Mouse (Mus musculus) hindbrain, embryonic 14.5 days (tissue): ENCODE results near the gene Ccdc85c. TPM values are rescaled to one million over a fixed set of nuclear protein-coding genes. Genes with fewer than 3 reads are reported as not detected.
A peak's percentile ranks its signal among the peaks of the same experiment; 100 is the strongest.

ENCODE experiments used
- ATAC-seq: fragments of 200-750 bp; cut with Nextera tagmentation; 2 replicates; pipeline ENCODE4 v1.8.0; 2017; ENCODE audit warnings: moderate number of reproducible peaks, mild to moderate bottlenecking, moderate TSS enrichment, moderate library complexity; ENCODE audit not compliant: low FRiP score
- DNase-seq: peaks from one replicate; pipeline ENCODE4 v3.0.0-alpha.2; 2015; ENCODE audit warnings: low spot score
- H3K27ac ChIP-seq: fragments of 300-500 bp; sonication (generic); 2 replicates; pipeline ENCODE4 v1.5.1; 2014; ENCODE audit warnings: mild to moderate bottlenecking, moderate library complexity
- H3K27me3 ChIP-seq: fragments of 300-500 bp; sonication (generic); 2 replicates; pipeline ENCODE4 v1.6.1; 2014; ENCODE audit warnings: mild to moderate bottlenecking, low read length, mixed read lengths; ENCODE audit not compliant: control insufficient read depth, insufficient read depth
- H3K36me3 ChIP-seq: fragments of 300-500 bp; sonication (generic); replicated peaks from 2 replicates; pipeline ENCODE4 v1.6.1; 2014; ENCODE audit not compliant: control insufficient read depth, insufficient read depth
- H3K4me1 ChIP-seq: fragments of 300-500 bp; sonication (generic); replicated peaks from 2 replicates; pipeline ENCODE4 v1.6.1; 2014; ENCODE audit warnings: antibody characterized with exemption, low read length, mixed read lengths; ENCODE audit not compliant: control insufficient read depth, insufficient read depth
- H3K4me2 ChIP-seq: fragments of 300-500 bp; sonication (generic); replicated peaks from 2 replicates; pipeline ENCODE4 v1.6.1; 2014; ENCODE audit warnings: mild to moderate bottlenecking, moderate library complexity
- H3K4me3 ChIP-seq: fragments of 300-500 bp; sonication (generic); replicated peaks from 2 replicates; pipeline ENCODE4 v1.5.1; 2014; ENCODE audit warnings: mild to moderate bottlenecking, low read length
- H3K9ac ChIP-seq: fragments of 300-500 bp; sonication (generic); 2 replicates; pipeline ENCODE4 v1.6.1; 2014
- H3K9me3 ChIP-seq: fragments of 300-500 bp; sonication (generic); 2 replicates; pipeline ENCODE4 v1.6.1; 2016; ENCODE audit warnings: low read length; ENCODE audit not compliant: control insufficient read depth
- WGBS: fragments of 180-500 bp; shearing (Covaris S2); extraction: QIAGEN DNeasy Blood & Tissue Kit; methylation state at CpG from one replicate; pipeline ENCODE4 v1.1.7; 2014; 5-methylcytosine and 5-hydroxymethylcytosine counted together
- polyA plus RNA-seq: library from polyadenylated mRNA; unstranded; fragments of >200 nt; fragmentation: Nextera tagmentation; extraction: Ambion mirVana; gene quantifications from 2 replicates; pipeline ENCODE4 v1.2.1, GENCODE M21; 2014

Ccdc85c gene
- polyA plus RNA-seq, 1 experiment from 2014 or later: 16.5 TPM

DNA sequence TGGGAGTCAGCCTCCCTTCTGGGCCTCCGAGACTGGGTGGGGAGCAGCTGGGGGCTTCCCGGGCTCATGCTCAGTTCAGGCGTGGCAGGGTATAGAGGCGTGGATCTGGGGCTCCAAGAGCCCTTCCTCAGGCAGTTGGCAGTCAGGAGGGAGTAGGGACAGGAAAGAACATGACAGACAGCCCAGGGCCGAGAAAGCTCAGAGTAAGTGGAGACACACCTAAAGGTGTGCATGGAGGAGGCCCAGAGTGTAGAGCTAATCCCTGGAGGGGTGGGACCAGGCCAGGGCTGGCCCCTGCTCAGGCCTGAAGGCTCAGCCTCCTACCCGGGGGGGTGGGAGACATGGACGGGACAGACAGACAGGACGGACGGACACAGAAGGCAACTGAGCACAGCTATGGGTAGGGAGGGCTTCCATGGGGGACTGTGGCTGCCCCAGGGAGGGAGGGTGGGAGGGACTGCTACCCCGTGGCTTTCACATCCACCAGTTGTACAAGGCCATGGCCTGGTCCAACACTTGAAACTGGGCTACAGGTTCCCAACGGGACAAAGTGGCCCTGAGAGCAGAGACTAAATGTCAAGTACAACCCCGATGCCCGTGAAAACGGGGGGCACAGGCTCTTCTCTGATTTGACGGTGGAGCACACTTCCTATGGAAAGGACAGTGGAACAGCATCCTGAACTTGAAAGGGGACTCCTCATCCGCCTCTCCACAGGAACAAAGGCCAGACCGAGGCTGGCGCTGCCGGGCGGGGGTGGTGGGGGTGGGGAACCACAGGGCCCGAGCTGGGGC lies 55.2 kb downstream of the Ccdc85c start:
- DNase-seq: no peak
- H3K27me3 ChIP-seq: no peaks in the 10 kb centered on the region
- H3K4me1 ChIP-seq: peaks cover 64% of the 10 kb centered on the region
- ATAC-seq: no peak
- no peaks in the 10 kb centered on the region for H3K36me3 ChIP-seq
- no peaks in the 10 kb centered on the region for H3K9me3 ChIP-seq
- H3K27ac ChIP-seq: peak overlapping the region; percentile 86
- peak overlapping the region; percentile 17; the same call in 1 of the 2 replicates for H3K4me2 ChIP-seq
- 53% methylated on average over 21 of the region's 21 CpGs for WGBS
- H3K4me3 ChIP-seq: no peak overlapping the region
- peak overlapping the region; percentile 49 for H3K9ac ChIP-seq

DNA sequence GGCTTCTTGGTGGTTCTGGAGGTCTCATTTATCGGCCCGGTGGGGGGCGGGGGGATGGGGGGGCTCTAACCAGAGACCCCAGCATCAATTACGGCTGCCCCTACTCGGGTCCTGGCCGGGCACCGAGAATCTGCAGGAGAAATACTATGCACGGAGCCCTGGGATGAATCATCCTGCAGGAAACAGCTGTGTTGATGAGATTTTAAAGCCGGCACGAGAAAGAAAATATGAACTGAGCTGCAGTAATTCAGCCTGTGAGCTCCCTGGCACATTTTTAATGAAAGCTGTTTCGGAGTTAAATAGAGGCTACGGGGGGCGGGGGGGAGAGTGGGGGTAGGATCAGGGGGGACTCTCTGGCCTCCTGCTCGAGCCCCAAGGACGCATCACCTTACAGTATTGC lies 56.1 kb downstream of the Ccdc85c start:
- H3K36me3 ChIP-seq: no peaks in the 10 kb centered on the region
- WGBS: 36% methylated on average over 15 of the region's 15 CpGs
- H3K27me3 ChIP-seq: no peaks in the 10 kb centered on the region
- H3K4me1 ChIP-seq: peaks cover 64% of the 10 kb centered on the region
- H3K9ac ChIP-seq: peak overlapping the region; percentile 49
- ATAC-seq: no peak
- no peak for DNase-seq
- H3K9me3 ChIP-seq: no peaks in the 10 kb centered on the region
- H3K27ac ChIP-seq: peak overlapping the region; percentile 86
- H3K4me2 ChIP-seq: peak overlapping the region; percentile 17; the same call in 1 of the 2 replicates
- H3K4me3 ChIP-seq: no peak overlapping the region

DNA sequence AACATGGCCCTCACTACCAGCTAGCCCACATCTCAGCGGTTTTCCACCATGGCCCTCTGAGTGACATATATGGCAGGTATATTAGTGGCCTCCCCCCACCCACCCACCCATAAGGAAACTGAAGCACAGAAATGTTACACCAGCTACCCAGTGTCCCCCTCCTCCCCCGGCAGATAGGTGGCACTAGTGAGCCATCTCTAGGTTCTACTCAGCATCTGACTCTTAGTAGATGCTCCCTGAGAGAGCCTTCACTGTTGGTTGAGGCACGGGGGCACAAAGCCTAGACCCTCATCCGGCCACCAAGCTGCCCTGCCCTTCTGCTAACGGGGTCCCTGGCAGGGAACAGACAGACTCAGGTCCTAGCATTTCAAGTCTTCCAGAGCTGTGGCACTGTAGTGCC lies 57.7 kb downstream of the Ccdc85c start:
- Histone ChIP-seq H3K36me3 (no peaks in the 10 kb centered on the region), H3K9ac (no peak overlapping the region), H3K27ac (peak overlapping the region; percentile 69; the same call in 1 of the 2 replicates), H3K27me3 (no peaks in the 10 kb centered on the region), H3K4me1 (peaks cover 76% of the 10 kb centered on the region), H3K9me3 (no peaks in the 10 kb centered on the region), H3K4me3 (no peak overlapping the region), H3K4me2 (no peak overlapping the region)
- ATAC-seq: no peak
- DNase-seq: no peak
- 61% methylated on average over 5 of the region's 5 CpGs for WGBS

DNA sequence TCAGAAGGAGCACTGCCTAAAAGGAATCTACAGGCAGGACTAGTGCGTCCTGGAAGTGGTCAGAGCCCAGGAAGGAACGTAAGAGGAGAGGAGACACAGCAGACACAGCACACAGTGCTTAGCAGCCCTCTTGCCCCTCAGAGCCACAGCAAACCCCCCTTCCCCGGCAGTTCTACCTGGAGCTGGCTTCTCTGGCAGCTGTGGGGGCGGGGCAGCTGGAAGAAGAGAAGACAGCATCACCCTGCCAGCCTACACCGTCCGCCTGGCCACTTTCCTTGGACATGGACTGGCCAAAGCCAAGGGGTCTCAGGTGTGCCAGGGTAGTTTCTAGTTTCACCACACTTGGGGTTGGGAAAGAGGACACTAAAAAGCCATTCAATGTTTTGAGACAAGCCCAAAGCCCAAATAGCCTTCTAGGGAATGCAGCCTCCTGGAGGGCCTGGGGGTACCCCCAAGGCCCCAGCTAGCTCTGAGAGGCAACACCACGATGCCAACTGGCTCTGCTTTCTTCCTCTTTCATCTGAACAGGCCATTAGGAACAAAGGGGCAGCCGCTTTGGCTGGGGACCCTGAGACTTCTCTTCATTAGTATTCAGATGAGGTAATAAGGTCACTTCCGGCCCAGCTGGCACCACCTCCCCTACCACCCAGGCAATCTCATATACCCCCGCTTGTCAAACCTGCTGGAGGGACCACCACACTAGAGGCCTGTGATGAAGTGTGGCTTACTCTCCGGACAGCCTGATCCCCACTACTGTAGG lies 58.4 kb downstream of the Ccdc85c start:
- Histone ChIP-seq H3K4me2 (no peak overlapping the region), H3K9ac (peak overlapping the region; percentile 31; the same call in 1 of the 2 replicates), H3K36me3 (no peaks in the 10 kb centered on the region), H3K27ac (peak overlapping the region; percentile 69), H3K4me3 (no peak overlapping the region), H3K27me3 (no peaks in the 10 kb centered on the region), H3K4me1 (peaks cover 82% of the 10 kb centered on the region), H3K9me3 (no peaks in the 10 kb centered on the region)
- WGBS: 49% methylated on average over 11 of the region's 11 CpGs
- DNase-seq (peak; percentile 39), ATAC-seq (no peak)

DNA sequence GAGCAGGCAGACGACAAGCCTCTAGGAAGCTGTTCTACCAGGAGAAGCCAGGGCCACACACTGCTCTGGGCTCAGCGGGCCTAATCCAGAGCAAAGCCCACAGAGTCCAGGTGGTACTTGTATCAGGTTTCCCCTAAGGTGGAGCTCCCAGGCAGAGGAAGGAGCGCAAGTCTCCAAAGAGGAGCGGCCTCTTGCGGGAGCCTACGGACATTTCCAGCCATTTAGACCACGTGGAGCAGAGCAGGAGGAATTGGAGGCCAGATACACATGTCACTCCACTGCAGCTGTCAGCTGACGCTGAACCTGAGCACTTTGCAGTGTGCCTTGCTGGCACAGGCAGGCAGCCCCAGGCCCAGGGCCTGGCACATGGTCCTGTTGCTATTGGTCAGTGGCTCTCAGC lies 60.1 kb downstream of the Ccdc85c start:
- WGBS: 57% methylated on average over 8 of the region's 8 CpGs
- DNase-seq (no peak), ATAC-seq (no peak)
- H3K9me3 ChIP-seq: no peaks in the 10 kb centered on the region
- H3K4me3 ChIP-seq: no peak overlapping the region
- no peaks in the 10 kb centered on the region for H3K27me3 ChIP-seq
- no peaks in the 10 kb centered on the region for H3K36me3 ChIP-seq
- 0 out of 2 replicates have a peak overlapping the region, but pooled peaks have one; percentile 5 for H3K27ac ChIP-seq
- no peak overlapping the region for H3K9ac ChIP-seq
- peaks cover 65% of the 10 kb centered on the region for H3K4me1 ChIP-seq
- H3K4me2 ChIP-seq: no peak overlapping the region

DNA sequence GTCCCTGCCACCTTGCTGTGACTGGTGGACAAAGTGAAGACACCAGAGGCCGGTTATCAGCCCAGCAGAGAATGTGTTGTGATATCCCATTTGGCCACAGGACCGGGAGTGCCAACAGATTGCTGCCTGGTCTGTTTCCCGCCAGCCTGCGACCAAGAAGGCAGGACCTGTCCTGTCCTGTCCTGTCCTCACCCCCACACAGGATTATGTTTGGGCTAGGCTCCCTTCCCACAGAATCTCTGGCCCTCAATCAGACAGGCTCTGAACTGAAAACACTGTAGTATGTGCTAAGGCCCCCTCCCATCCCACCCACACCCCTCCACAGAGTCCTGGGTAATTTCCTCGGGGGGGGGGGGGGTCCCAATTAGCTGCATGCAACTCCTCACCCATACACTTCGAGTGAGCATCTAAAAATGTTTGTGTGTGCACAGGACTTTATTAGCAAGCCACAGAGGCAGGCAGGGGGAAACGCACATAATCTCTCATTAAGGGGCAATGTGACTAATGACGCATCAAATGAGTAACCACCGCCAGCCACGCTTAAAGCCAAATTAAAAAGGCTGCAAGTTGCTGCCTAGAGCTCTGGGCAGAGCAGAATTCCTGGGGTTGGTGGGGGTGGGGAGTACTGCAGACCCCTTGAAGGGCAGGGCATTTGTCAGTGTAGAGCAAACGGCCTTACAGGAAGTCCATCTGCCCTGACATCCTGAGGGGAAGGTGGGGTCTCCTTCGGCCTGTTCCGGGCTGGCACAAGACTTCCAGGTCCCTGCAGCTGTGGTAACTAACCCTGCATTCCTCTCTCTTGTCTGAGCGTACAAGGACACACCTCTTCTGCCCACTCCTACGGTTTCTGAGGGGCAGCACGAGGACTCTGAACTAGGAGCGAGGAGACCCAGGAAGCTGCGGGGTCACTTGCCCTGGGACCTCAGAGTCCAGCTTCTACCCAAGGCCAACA lies 61.9 kb downstream of the Ccdc85c start:
- peak overlapping the region; percentile 48; the same call in 1 of the 2 replicates for H3K27ac ChIP-seq
- H3K27me3 ChIP-seq: no peaks in the 10 kb centered on the region
- DNase-seq (no peak), ATAC-seq (no peak; the same call in 1 of the 2 replicates)
- no peak overlapping the region for H3K4me3 ChIP-seq
- 42% methylated on average over 18 of the region's 18 CpGs for WGBS
- no peak overlapping the region for H3K4me2 ChIP-seq
- no peaks in the 10 kb centered on the region for H3K36me3 ChIP-seq
- H3K9ac ChIP-seq: no peak overlapping the region; the same call in none of the 2 replicates
- peaks cover 49% of the 10 kb centered on the region for H3K4me1 ChIP-seq
- no peaks in the 10 kb centered on the region for H3K9me3 ChIP-seq

DNA sequence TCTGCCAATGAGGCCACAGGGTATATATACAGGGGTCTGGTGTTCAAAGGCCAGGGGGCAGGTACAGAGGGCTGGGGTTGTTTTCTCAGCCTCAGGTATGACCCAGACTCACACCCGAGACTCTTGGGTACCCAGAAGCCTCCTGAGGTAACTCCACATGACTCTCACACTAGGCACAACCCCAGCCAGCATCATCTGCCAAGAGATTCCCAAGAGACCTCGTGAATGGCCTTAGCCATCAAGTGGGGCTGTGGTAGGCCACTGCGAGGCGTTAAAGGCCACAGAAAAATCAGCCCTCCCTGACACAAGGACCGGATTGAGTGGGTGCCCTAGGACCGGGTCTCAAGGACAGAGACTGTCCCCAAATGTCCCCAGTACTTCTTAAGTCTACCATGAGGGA lies 62.7 kb downstream of the Ccdc85c start:
- H3K4me2 ChIP-seq: no peak overlapping the region
- 0 out of 2 replicates have a peak overlapping the region, but pooled peaks have one; percentile 34 for H3K27ac ChIP-seq
- H3K27me3 ChIP-seq: no peaks in the 10 kb centered on the region
- no peaks in the 10 kb centered on the region for H3K36me3 ChIP-seq
- H3K9ac ChIP-seq: no peak overlapping the region
- no peak for DNase-seq
- ATAC-seq: no peak
- peaks cover 49% of the 10 kb centered on the region for H3K4me1 ChIP-seq
- H3K4me3 ChIP-seq: no peak overlapping the region
- WGBS: 79% methylated on average over 6 of the region's 6 CpGs
- no peaks in the 10 kb centered on the region for H3K9me3 ChIP-seq

DNA sequence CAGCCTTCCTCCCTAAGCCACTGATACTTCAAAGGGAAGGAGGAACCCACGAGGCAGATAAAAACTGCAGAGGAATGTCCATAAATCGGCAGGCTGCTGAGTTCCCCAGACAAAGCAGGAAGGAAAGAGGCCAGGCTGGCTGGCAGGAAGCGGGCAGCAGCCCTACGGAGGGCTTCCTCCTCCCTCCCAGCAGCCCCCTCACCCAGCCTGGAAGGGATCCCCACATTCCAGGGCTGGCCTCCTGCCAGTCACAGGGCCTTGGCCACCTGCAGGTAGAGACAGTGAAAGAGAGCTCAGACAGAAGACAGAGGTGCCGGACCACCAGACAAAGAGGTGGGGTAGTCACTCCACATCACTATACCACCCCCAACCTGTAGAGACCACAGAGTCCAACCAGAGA lies 63.2 kb downstream of the Ccdc85c start:
- Histone ChIP-seq H3K4me3 (no peak overlapping the region), H3K4me2 (no peak overlapping the region), H3K9ac (no peak overlapping the region), H3K27ac (peak overlapping the region; percentile 34), H3K27me3 (no peaks in the 10 kb centered on the region), H3K4me1 (peaks cover 45% of the 10 kb centered on the region), H3K36me3 (no peaks in the 10 kb centered on the region), H3K9me3 (no peaks in the 10 kb centered on the region)
- DNase-seq (no peak), ATAC-seq (no peak)
- WGBS: 41% methylated on average over 5 of the region's 5 CpGs
